Mouse (Mus musculus): ENCODE data around the gene Gm11444. TPM values are rescaled to one million over a fixed set of nuclear protein-coding genes. Genes with fewer than 3 reads are reported as not detected.

Gm11444 gene
- total RNA-seq, 2 experiments from 2014 or later, result not detected

DNA sequence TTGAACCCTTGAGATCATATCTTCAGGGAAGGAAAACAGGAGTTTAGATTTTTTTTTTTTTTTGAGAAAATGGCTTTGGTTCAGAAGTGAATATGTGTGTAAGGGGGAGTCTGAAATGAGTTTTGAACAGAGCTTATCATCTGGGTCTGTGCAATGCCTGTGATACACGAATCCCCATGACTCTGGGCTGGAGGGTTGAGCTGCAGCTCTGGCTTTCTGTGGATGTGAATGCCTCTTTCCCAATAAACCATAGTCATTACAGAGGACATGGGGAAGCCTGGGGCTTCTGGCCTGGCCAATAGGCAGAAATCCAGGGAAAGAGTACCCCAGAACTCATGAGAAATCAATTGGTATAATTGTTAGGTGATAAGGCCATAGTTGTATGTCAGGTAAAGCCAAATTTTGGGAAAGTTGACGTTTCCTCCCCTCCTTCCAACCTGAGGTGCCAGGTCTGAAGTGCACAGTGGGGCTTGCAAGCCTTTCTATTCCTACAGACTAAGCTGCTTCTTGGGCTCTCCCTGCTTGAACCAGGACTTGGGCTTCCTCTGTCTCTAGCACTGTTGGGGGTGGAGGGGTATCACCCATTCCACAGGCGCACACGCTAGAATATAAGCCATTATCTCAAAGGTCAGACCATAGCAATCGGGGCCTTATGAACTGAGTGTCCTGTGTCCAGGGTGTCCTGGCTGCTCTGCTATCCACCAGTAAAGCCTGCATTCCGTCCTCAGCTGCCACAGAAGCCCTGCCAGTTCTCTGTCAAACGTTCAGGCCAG lies 10.7 kb downstream of the Gm11444 start:
- intact Hi-C loops (cut with DNase I), result loop anchor here (5.0 kb wide), 3 partner anchors 367 to 1317 kb away; no protein-coding TSS in a partner anchor
- DNase-seq (ENCODE audit: extremely low spot score in 1 of 2, low spot score in 2 of 2), result no peak

DNA sequence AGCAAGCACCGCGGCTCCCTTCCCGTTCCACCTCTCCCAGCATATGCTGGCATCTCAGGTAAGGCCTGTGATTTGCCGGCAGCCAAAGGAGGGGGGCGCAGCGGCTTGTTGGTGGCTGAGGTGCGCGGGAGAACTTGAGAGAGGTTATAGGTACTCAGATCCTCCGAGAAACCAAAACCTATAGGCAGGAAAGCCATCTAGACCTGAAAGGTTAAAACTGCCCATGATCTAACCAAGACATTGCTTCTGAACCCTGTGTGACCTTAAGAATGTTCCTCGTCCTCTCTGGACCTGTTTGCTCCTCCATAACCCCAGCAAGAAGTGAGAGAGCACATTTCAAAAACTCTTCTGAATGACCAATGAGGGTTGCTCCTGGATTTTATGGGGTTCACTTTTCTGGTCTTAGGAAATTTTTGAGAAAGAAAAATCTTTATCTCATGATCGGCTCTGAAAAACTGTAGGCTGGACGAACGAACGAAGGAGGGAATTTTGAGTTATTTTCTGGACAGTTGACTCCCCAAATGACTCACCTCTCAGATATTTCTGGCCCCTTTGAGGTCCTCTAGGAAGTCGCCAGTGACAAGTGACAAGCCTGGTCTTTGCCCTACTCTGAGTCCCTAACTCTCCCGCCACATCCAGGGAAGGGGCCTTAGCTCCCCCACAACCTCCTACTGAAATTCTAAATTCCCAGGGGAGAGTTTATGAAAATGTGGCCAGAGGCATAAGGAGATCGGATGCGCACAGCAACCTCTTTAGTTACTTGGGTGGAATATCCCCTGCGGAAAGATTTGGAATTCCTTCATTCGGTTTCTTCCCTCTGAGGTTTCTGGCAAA lies 11.5 kb downstream of the Gm11444 start:
- no peak for DNase-seq (ENCODE audit: extremely low spot score in 1 of 2, low spot score in 2 of 2)
- intact Hi-C loops (cut with DNase I), result loop anchor here (5.0 kb wide), 1 partner anchor 1316 kb away; no protein-coding TSS in a partner anchor

DNA sequence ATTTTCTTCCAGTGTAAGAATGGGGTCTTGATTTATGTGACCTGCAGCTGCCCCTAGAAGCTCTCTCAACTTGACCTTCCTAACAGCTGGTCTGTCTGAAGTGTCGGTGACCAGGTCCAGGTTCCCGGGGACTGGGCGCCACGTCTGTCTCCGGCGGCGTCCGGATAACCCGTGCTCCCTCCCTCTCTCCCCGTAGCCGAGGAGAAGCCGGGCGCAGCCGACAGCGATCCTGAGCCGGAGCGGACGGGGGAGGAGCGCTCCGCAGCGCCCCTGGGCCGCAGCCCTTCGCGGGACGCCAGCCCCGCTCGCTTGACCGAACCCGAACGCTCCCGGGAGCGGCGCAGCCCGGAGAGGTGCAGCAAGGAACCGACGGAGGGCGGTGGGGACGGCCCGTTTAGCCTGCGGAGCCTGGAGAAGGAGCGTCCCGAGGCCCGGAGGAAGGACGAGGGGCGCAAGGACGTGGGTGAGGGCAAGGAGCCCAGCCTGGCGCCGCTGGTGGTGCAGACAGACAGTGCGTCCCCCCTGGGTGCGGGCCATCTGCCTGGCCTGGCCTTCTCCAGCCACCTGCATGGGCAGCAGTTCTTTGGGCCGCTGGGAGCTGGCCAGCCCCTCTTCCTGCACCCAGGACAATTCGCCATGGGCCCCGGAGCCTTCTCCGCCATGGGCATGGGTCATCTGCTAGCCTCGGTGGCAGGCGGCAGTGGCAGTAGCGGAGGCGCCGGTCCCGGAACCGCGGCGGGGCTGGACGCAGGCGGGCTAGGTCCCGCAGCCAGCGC lies 12.3 kb downstream of the Gm11444 start:
- intact Hi-C loops (cut with DNase I), result loop anchor here (2.0 to 5.0 kb wide), 2 partner anchors 51 to 1316 kb away; no protein-coding TSS in a partner anchor
- DNase-seq (ENCODE audit: extremely low spot score in 1 of 2, low spot score in 2 of 2), result no peak

DNA sequence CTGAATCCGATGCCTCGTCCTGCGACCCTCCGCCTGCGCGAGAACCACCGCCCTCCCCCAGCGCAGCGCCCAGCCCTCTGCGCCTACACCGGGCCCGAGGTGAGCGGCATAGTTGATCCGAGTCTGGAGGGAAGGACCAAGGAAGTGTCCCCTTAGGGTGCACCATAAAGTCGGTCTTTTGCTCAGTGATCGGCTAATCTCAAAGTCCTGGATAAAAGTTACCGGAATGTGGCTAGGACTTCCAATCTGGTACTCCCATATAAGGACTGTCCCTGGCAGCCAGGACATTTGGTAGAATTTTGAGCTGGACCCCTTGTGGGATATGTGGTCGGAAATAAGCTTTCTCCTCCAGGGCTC lies 12.9 kb downstream of the Gm11444 start:
- DNase-seq (ENCODE audit: extremely low spot score in 1 of 2, low spot score in 2 of 2), result no peak
- intact Hi-C loops (cut with DNase I), result loop anchor here (2.0 to 5.0 kb wide), 2 partner anchors 52 to 1315 kb away; no protein-coding TSS in a partner anchor

DNA sequence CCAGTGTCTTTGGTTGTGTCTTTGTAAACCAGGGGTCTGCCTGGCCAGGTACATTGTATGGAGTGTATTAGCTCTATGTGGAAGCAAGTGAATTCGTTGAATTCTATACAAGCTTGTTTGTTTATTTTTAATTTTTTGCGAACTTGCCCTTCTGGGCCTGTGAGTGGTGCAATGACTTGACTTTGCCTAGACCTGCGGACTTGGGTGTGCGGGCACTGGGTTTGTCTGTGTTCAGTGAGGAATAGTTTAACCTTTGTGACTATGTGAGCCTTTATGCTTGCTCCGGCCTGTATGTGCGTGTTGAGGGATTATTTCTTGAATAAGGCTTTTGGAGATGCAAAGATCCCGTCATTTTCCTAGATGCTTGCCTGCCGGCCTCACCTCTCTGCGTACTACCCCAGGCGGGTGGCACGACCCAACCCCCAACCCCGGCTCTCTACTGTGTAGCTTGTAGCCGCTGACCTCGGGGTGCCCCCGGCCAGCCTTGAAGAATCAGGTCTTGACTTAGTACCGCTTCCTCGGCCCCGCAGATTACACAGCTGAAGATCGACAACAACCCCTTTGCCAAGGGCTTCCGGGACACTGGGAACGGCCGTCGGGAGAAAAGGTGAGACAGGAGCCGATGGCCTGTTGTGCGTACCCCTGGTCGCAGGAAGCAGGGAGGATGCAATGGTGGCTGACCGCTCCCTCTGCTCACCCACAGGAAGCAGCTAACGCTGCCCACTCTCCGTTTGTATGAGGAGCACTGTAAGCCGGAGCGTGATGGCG lies 13.4 kb downstream of the Gm11444 start:
- no peak for DNase-seq (ENCODE audit: extremely low spot score in 1 of 2, low spot score in 2 of 2)
- intact Hi-C loops (cut with DNase I), result loop anchor here (2.0 to 5.0 kb wide), 2 partner anchors 52 to 1314 kb away; no protein-coding TSS in a partner anchor

DNA sequence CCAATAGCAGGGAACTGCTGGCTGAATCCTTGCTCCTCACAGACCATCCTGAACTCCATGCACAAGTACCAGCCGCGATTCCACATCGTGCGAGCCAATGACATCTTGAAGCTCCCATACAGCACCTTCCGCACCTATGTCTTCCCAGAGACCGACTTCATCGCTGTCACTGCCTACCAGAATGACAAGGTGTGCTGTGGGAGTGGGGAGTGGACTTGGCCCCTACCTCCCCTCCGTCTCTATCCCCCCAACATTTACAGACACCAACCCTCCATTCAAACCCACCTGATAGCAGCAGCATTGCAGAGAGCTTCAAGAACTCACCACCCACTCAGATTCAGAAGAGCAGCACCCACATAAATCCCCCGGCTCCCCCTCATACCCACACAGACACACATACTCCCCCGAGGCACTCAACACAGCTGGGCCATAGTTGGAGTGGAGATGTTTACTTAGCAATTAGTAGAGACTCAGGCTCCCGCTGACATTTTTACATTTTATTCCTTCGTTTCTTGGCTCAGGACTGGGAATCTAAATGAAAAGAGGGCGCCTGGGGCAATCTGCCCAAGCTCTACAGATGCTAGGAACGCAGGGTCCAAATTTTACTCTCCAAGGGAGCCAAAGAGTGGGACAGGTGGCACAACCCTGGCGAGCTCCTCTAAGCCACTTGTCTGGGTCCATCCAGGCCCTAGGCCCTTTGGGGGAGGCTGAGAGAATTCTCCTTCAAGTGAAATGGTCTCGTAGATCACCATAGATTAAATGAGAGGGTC lies 14.2 kb downstream of the Gm11444 start:
- intact Hi-C loops (cut with DNase I), result loop anchor here (2.0 to 5.0 kb wide), 2 partner anchors 53 to 1314 kb away; no protein-coding TSS in a partner anchor
- DNase-seq (ENCODE audit: extremely low spot score in 1 of 2, low spot score in 2 of 2), result no peak

DNA sequence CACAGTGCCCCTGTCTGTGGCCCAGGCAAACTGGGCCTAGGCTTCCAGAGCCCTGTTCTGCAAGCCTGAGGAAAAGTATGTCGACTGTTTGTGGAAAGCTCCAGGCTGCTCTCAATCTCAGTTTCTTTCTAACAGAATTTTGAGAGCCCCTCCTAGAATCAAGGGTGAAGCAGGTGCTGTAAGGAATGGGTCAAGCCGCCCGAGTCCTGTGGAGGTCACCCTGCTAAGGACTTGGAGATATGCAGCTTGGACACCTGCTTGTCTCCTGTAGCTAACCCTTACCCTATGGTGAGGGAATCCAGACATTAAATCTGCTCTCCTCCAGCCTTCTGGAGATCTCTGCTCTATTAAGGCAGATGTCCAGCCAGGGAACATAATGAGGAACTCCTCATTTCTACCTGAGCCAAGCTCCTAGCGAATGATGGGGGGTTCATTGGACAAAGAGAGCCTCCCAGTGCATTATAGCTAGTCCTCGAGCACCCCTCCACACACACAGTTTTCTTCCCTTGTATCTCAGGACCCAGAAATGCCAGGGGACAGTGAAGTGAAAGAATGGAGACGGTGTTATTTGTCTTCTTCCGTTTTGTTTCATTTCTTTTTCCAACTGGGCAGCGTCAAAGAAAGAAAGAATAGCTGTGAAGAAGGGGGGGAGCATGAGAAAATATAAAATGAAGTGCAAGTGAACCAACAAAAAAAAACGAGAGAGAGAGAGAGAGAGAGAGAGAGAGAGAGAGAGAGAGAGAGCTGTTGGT lies 15.0 kb downstream of the Gm11444 start:
- DNase-seq (ENCODE audit: extremely low spot score in 1 of 2, low spot score in 2 of 2), result no peak
- intact Hi-C loops (cut with DNase I), result loop anchor here (5.0 kb wide), 1 partner anchor 1313 kb away; no protein-coding TSS in a partner anchor

DNA sequence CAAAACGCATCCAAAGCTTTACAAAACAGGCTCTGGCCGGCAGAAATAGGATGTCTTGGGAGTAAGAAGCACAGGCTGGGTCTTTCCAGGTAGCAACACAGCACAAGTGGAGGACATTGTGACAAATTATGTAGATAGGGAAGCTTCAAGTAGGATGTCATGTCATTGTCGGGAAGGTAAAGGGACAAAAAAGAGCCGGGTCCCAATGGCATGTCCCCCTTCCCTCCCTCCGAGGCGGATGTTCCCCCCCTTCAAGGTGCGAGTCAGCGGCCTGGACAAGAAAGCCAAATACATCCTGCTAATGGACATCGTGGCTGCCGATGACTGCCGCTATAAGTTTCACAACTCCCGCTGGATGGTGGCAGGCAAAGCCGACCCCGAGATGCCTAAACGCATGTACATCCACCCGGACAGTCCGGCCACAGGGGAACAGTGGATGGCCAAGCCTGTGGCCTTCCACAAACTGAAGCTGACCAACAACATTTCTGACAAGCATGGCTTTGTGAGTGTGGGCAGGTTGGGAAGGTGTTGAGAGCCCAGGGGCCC lies 15.7 kb downstream of the Gm11444 start:
- DNase-seq (ENCODE audit: extremely low spot score in 1 of 2, low spot score in 2 of 2), result no peak
- intact Hi-C loops (cut with DNase I), result loop anchor here (5.0 kb wide), 1 partner anchor 312 kb away; no protein-coding TSS in a partner anchor

DNA sequence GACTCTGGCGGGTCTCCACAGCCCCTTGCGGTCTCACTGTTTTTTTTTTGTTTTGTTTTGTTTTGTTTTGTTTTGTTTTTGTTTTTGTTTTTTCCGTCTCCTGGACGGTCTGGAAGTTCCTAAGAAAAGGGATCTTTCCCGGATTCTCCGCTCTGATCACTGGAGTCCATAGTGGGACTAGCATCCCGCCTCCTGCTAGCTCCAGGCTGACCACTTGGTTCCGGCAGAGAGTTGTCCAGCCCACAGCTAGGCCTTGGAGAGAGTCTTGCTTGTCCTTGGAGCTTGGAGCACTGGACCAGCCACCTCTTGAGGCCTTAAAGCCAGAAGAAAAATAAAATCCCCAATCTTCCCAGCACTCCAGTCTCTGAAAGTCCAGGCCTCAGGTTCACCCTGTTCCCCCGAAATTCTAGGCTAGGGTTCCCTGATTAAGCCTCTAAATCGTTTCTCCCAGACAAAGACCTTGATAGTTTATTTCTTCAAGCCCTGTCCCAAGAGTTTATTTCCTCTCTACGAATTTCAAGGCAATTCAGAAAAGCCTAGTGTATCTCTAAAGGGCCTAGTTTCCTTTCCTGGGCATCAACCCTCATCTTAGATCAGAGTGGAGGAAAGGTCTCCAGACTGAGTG lies 16.3 kb downstream of the Gm11444 start:
- intact Hi-C loops (cut with DNase I), result loop anchor here (5.0 kb wide), 1 partner anchor 312 kb away; no protein-coding TSS in a partner anchor
- DNase-seq (ENCODE audit: extremely low spot score in 1 of 2, low spot score in 2 of 2), result no peak

DNA sequence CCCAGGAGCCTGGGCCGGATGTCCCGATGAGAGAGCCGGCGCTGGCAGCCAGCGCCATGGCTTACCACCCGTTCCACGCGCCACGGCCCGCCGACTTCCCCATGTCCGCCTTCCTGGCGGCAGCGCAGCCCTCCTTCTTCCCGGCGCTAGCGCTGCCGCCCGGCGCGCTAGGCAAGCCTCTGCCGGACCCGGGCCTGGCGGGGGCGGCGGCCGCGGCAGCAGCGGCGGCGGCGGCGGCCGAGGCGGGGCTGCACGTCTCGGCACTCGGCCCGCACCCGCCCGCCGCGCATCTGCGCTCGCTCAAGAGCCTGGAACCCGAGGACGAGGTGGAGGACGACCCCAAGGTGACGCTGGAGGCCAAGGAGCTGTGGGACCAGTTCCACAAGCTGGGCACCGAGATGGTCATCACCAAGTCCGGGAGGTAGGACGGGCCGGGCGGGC lies 17.0 kb downstream of the Gm11444 start:
- intact Hi-C loops (cut with DNase I), result loop anchor here (5.0 kb wide), 1 partner anchor 311 kb away; no protein-coding TSS in a partner anchor

DNA sequence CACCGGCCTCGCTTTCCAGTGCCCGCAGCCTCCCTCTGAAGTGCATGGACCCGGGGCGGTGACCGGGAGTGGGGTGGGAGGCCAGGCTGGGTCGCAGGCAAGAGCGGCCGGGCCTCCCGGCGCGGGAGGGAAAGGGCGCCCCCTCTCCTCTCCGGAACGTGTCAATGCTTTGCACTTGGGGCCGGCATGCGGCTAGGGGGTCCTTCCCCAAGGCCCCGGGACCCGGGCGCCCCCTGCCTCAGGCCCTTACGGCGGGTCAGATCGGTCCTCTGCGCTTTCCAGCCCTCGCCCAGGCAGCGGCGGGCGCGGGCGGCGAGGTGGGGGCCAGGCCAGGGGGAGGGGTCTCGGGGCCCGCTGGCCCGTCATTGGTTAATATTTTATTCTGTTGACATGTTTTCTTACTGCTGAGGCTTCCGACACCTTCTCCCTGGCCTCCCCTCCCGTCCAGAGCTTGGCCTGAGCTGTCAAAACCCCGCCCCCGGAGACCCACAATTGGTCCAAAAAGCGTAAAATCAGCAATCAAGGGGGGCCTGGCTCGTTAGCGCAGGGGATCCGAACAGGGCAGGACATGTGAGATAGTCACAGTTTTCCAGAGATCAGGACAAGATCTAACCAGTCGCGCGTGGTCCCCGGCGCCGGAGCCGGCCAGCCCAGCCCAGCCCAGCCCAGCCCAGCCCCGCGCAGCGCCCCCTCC lies 17.8 kb downstream of the Gm11444 start, which contains the start of gene Tbx2:
TSS of gene Tbx2 (plus strand) at position 321 of the 694 bp plus-strand sequence.
- intact Hi-C loops (cut with DNase I), result loop anchor here (5.0 kb wide), 1 partner anchor 310 kb away; no protein-coding TSS in a partner anchor
- peak in 1 of 2 experiments; percentile 71 for DNase-seq (ENCODE audit: extremely low spot score in 1 of 2, low spot score in 2 of 2)

More for the DNA sequence above, 17.0 kb downstream of the Gm11444 start:
- DNase-seq (ENCODE audit: extremely low spot score in 1 of 2, low spot score in 2 of 2), result no peak

DNA sequence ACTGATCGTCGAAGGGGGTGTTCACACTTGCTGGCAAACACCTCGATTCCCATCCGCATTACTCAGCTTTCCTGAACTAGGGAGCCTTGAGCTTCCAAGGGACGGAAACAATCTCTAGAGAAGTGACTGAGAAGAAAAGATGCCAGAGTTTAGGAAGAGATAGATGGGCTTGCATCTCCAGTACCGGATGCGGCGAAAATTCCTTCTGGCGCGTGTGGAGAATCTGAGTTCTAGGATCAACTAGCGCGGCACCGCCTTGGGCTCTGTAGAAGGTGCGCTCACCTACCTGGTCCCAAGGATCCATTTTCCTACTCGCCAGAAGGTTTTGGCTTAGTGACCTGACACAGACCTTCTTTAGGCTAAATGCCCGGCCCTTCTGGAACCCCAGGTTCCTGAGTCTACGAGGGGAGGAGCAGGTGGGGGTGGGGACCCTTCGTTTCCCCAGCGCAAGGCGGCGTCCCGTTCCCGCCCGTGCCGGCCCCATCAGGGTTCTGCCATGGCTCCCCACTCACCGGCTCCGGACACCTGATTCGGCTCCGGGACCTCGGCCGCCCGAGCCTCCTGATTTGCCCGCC lies 18.4 kb downstream of the Gm11444 start:
- intact Hi-C loops (cut with DNase I), result loop anchor here (5.0 kb wide), 1 partner anchor 309 kb away; no protein-coding TSS in a partner anchor
- no peak for DNase-seq (ENCODE audit: extremely low spot score in 1 of 2, low spot score in 2 of 2)

DNA sequence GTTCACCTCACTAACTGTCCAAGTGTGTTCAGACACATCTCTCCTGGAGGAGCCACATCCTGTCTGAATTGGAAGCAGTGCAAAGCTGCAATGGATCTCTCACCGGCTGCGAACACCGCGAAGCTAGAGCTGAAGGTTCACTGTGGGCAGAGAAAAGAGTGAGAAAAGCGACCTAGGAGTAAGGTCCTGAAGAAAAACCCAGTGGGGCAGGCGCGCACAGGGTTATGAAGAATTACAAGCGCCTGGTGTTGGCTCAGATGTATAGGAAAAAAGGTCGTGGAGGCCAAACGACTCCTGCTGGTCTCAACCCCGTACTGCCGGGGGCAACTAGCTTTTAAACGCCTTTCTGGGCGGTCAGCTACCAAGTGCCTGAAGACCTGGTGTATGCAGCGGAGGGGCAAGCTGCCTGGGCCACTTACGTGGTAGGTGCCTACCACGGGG lies 19.2 kb downstream of the Gm11444 start:
- intact Hi-C loops (cut with DNase I), result loop anchor here (5.0 kb wide), 1 partner anchor 309 kb away; no protein-coding TSS in a partner anchor
- DNase-seq (ENCODE audit: extremely low spot score in 1 of 2, low spot score in 2 of 2), result no peak

Measured in left cerebral cortex, postnatal 10 days (tissue).